Mouse (Mus musculus) cerebellum, adult 9-11 months (tissue): ENCODE results near the gene Lgals3bp.
A peak's percentile ranks its signal among the peaks of the same experiment; 100 is the strongest.
"Not testable (repeated sequence)": the region's sequence is repeated elsewhere in the genome, so short reads cannot be mapped to it uniquely, and the experiment has no call there.

Source experiments
- DNase-seq: peaks from one replicate; pipeline ENCODE4 v3.0.0; 2022

The Lgals3bp gene

DNA sequence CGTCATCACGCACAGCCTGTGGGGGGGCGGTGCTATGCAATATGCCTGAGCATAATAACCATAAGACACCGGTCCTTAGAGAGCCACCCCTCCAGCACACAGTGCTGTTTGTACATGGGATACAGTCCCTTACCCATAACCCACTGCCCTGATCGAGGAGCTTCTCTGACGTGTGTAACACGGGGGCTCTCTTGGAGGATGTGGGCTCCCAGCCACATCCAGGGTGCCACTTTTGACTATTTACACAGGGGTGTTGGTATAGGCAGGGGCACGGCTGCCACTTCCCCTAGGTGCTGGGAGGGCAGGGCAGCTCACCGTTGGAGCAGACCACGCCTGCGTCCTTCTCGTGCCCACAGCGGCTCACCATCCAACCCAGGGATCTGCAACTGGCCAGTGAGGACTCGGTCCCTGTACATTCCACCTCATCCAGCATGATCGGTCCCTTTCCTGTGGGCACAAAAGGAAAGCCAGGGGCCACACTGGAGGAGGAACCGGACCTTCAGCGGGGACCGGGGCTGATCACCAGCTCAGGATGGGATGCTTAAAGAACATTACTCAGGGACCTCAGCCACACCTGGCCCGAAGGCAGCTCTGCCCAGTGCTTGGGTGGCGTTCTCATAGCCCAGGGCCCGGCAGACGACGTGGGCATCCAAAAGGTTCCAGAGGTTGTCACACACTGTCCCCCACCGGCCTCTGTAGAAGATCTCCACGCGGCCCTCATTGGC, 3.9 kb downstream of the Lgals3bp start:
- peak; percentile 25 for DNase-seq

DNA sequence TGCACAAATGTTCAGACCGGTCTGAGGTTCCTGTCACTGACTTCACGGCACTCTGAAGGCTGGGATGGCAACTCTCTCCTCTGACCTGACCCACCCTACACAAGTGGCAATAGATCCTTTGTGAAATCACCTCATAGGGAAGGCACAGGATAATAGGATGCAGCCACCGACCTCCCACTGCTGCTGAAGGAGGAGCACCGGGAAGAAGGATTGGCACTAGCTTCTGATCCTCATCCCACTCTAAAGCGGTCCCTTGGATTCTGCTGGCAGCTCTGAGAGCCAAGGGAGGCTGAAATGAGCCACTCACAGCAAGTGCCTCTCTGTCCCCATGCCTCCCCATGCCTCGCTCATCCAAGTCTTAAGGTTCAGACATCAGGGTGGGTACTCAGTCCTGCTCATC, 7.4 kb downstream of the Lgals3bp start:
- DNase-seq = no peak

- DNase-seq = peak; percentile 49
Measured at GRCm38 (mm10) chr11:118393991-118394390, 7.9 kb downstream of the Lgals3bp start.

DNA sequence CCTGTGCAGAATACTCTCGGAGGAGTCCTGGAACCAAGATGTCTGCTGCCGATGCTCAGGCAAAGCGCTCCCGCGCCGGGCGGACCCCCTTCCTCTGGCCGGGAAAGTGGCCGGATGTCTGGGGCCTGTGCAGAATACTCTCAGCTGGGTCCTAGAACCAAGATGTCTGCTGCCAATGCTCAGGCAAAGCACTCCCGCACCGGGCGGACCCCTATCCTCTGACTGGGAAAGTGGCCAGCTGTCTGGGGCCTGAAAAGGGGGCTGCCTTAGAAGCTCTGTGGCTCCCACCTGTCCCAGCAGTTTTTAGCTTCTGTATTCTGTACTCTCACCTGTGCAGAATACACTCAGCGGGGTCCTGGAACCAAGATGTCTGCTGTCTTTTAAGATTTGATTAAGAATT, 14.1 kb downstream of the Lgals3bp start:
- DNase-seq = not testable (repeated sequence)

- DNase-seq = peak; percentile 79
Measured at GRCm38 (mm10) chr11:118379251-118380009, 22.5 kb downstream of the Lgals3bp start.

DNA sequence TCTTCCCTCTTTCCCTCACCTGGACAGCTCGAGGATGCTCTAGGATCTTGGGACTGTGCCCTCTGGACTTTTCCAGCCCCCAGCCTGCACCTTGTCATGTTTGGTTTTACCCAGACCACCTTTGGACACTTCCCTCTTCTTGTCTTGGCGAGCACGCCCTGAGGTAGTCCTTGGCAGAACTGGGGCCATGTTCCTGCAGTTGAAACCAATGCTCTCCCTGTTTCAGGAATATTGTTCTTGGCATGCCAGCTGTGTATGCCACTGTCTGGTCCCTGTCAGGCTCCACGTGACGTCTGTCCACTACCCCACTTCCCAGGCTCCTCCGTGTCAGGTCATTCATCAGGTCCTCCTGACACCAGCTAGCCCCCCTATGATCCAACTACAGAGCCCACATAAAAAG, 23.2 kb downstream of the Lgals3bp start:
- DNase-seq = no peak

GRCm38 (mm10) chr11:118376323-118376722, 25.6 kb downstream of the Lgals3bp start:
- DNase-seq = not testable (repeated sequence)

GRCm38 (mm10) chr11:118375881-118376280, 26.0 kb downstream of the Lgals3bp start:
- DNase-seq = no peak

DNA sequence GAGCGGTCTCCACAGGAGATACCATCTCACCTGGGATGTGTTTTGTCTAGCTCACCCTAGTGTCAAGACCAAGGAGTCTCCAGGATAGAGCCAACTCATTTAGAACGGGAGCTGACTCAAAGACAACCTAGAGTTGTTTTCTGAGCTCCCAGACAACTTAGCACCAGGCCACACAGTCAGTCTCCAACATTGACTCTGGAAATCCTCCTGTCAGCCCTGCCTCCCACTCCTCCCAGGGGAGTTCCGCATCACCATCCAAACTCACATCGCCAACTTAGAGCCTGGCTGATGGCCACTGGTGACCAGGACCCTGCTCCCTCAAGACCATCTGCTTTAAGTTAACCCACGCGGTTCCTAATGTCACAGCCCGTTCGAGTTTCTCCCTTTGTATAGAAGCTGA, 26.4 kb downstream of the Lgals3bp start:
- no peak for DNase-seq

DNA sequence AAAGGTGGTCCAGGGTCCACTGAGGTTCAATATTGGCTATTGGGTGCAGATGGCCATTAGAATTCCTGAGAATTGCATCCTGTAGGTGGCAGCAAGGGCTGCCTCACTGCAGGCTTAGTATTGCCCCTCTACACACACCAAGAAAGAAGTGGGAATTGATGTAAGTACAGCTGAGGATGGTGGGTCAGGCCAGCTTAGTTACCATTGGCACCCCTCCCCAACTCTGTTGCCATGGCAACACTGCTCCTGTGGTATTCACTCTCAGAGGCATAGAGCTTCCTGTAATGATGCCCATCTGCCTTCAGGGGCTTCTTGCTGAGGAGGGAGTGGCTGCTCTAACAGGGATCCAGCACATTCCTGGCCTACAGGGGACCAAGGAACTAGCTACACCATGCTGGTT, 26.9 kb downstream of the Lgals3bp start:
- no peak for DNase-seq

DNA sequence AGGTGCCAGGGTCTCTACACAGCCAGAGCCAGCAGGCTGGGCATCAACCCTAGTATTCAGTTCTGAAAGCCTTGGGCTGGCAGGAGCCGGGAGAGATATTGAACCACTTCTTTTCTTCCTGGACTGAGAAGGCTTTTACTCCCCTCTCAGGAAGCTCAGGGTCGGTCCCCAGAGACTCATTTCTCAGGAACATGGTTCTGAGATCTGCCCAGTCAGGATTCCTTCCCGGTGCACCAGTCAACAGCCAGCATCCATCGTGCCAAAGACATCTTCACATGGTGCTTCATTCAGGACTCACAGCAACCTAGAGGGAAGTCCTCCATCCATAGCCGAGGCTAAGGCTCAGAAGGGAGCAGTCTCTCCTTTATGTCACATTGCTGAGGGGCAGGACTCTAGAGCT, 27.4 kb downstream of the Lgals3bp start:
- DNase-seq = no peak

- no peak for DNase-seq
Measured at GRCm38 (mm10) chr11:118372641-118373040, 29.3 kb downstream of the Lgals3bp start.

DNA sequence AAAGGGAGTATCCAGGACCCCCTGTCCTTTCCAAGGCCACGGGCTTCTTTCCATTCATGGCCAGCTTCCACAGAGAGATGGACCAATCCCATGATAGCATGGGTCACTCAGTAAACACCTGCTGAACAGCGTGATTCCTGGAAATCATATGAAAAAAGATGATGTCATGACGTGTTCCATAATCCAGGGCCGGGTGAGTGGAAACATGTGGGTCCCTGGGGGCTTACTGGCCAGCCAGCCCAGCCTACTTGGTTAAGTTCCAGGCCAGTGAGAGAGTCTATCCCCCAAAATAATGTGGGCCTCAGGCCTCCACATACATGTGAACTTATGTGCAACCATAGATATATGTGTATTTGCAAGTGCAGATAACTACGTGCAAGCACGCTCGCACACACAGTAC, 30.0 kb downstream of the Lgals3bp start:
- DNase-seq = no peak

- DNase-seq = no peak
Measured at GRCm38 (mm10) chr11:118369657-118370056, 32.2 kb downstream of the Lgals3bp start.

- DNase-seq = no peak
Measured at GRCm38 (mm10) chr11:118369251-118369650, 32.6 kb downstream of the Lgals3bp start.

DNA sequence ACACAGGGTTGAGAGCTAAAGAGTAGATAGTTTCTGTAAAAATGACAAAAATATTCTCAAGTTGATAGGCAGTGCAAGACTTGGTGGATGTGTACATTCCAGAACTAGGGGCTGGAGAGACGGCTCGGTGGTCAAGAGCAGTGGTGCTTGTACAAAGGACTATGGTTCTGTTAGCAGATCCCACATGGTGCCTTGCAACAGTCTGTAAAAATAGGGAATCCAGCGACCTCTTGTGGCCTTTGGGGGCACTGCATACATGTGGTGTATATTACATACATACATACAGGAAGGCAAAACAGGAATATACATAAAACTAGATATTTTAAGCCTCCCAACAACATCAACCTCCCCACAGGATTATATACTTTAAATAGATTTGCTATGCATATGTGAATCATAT, 33.6 kb downstream of the Lgals3bp start:
- DNase-seq = no peak

GRCm38 (mm10) chr11:118366559-118366958, 35.3 kb downstream of the Lgals3bp start:
- DNase-seq = no peak

- no peak for DNase-seq
Measured at GRCm38 (mm10) chr11:118366108-118366507, 35.8 kb downstream of the Lgals3bp start.

DNA sequence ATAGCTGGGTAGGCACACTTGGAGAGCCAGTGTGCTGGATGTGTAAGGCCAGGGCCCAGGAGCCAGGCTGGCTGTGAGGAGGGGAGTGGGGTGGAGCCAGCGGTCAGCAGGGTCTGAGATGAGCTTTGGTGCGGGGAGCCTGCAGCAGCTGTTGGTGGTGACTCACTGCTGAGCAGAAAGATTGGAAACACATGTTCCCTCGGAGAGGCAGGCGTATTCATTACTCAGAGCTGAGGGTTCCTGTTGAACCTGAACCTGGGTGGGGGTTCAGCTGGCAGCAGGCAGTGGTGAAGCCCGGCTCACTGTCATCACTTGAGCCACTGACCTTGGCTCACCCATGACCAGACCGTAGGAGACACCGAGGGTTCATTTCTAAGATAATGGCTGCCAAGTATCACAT, 36.7 kb downstream of the Lgals3bp start:
- no peak for DNase-seq

- DNase-seq = no peak
Measured at GRCm38 (mm10) chr11:118364021-118364420, 37.9 kb downstream of the Lgals3bp start.

GRCm38 (mm10) chr11:118362971-118363518, 38.8 kb downstream of the Lgals3bp start:
- DNase-seq = no peak

DNA sequence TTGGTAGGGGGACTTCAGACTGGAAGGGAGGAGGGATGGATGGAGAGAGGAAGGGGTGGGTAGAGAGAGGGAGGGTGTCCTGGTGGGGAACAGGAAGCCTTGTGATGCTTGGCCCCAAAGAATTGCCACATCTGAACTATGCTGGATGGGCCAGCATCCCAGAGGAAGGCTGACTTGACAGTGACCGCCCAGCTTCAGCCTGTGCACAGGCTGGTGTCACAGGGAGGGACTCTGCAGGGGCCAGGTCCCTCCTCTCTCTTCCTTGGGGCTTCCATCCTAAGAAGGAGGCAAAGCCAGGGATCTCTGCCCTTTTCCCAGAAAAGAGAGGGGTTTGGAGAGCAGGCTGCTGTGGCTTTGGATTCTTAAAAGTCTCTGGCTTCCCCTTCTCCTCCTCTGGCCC, 39.4 kb downstream of the Lgals3bp start:
- no peak for DNase-seq

GRCm38 (mm10) chr11:118360907-118361341, 41.0 kb downstream of the Lgals3bp start:
- no peak for DNase-seq

GRCm38 (mm10) chr11:118360491-118360890, 41.4 kb downstream of the Lgals3bp start:
- no peak for DNase-seq
